Mouse (Mus musculus): ENCODE data around the gene Mmrn1. TPM values are rescaled to one million over a fixed set of nuclear protein-coding genes. Genes with fewer than 3 reads are reported as not detected.

The Mmrn1 gene
- polyA plus RNA-seq, 1 experiment from 2014 or later, result 1.8 TPM

Other genes starting within 250 kb of the Mmrn1 start
- 306 and 345 TPM in 2 replicates for gene Snca, start 95.1 kb upstream of the Mmrn1 start, polyA plus RNA-seq (2015; fragmentation: Nextera tagmentation; extraction: Ambion mirVana)